Mouse (Mus musculus) gastrocnemius, adult 18-20 months (tissue): ENCODE data around the gene Gm10273. TPM values are rescaled to one million over a fixed set of nuclear protein-coding genes. Genes with fewer than 3 reads are reported as not detected.

Source experiments
- total RNA-seq, 2 experiments: library from RNA; stranded (reverse); gene quantifications; 2 replicates each; pipeline ENCODE4 v1.2.3; 2021

The Gm10273 gene
- total RNA-seq, 2 experiments from 2014 or later, result 113 to 128 TPM

Other genes with a start within 250 kb of the Gm10273 start
- gene Sept10, start 173.8 kb upstream of the Gm10273 start, total RNA-seq, result 1 to 10 TPM; 6.5 to 8.5 TPM
- under 1 TPM; 0.66 to 0.78 TPM for gene Sowahc, start 173.7 kb upstream of the Gm10273 start, total RNA-seq
- 10 to 100 TPM; 32.0 to 41.6 TPM for gene P4ha1, start 72.3 kb upstream of the Gm10273 start, total RNA-seq
- not detected for gene Pla2g12b, start 8.0 kb downstream of the Gm10273 start, total RNA-seq
- gene Oit3, start 46.1 kb downstream of the Gm10273 start, total RNA-seq, result not detected
- not detected for gene Gm10322, start 220.4 kb downstream of the Gm10273 start, total RNA-seq
- 10 to 100 TPM; 39.8 to 44.3 TPM for gene Mcu, start 221.1 kb downstream of the Gm10273 start, total RNA-seq